Mouse (Mus musculus): ENCODE measurements around the gene Znhit1. TPM values are rescaled to one million over a fixed set of nuclear protein-coding genes. Genes with fewer than 3 reads are reported as not detected.

Znhit1 gene
- polyA plus RNA-seq, 1 experiment from 2014 or later, result 80.6 TPM

DNA sequence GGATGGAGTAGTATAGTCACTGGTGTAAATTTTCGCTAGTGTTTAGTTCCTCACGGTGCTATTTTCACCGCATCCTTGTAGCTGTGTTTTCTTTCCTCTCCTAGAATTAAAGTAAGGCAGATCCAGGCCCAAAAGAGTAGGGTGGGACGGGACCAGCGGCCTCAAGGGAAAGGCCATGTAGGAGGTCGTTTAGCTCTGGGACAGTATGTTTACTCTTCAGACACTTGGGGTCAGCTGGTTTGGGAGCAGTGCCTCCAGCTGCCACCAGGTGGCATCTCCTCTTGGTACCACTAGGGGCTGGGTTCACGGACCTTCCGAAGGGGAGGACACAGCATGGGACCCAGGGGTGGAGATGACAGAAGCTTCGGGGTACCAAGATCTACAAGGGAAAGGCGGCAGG, 25.3 kb downstream of the Znhit1 start:
- WGBS, result 1% methylated on average over 10 of the region's 10 CpGs
- Histone ChIP-seq H3K4me3 (ENCODE audit: low read length) (peak overlapping the region; percentile 82), H3K4me2 (replicated peaks; ENCODE audit: low read depth, low read length) (peak overlapping the region; percentile 77), H3K27ac (ENCODE audit: low read depth, low read length) (peak overlapping the region; percentile 87), H3K27me3 (ENCODE audit: control insufficient read depth, insufficient read depth, low read length) (no peaks in the 10 kb centered on the region), H3K9ac (ENCODE audit: low read depth, low read length) (peak overlapping the region; percentile 78), H3K9me3 (ENCODE audit: control insufficient read depth, low read length) (no peaks in the 10 kb centered on the region), H3K4me1 (ENCODE audit: control insufficient read depth, insufficient read depth, low read length) (peaks cover 43% of the 10 kb centered on the region), H3K36me3 (ENCODE audit: control insufficient read depth, insufficient read depth, low read length) (peaks cover 33% of the 10 kb centered on the region)
- peak; percentile 68 for ATAC-seq (ENCODE audit: low FRiP score, low TSS enrichment)

DNA sequence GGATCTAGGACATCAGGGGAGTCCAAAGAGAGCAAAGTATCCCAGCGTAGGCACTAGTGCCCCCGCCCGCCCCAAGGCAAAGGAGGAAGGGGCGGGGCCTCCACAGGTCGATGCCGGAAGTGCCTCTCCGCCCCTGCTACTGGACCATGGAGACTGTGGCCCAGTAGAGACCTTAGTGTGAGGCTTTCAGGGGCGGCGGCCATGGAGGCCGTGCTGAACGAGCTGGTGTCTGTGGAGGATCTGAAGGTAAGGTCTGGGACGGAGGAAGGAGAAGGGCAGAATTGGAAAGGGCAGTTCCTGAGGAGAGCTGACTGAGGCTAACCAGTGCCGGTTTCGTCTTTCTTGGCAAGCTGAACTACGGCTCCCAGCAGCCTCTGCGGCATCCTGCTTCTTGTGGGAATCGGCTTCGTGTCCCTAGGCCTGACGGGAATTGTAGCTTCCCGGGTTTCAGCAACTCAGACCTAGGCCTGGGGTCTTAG, 25.8 kb downstream of the Znhit1 start:
- Histone ChIP-seq H3K4me3 (ENCODE audit: low read length) (peak overlapping the region; percentile 82), H3K27me3 (ENCODE audit: control insufficient read depth, insufficient read depth, low read length) (no peaks in the 10 kb centered on the region), H3K4me2 (replicated peaks; ENCODE audit: low read depth, low read length) (peak overlapping the region; percentile 77), H3K27ac (ENCODE audit: low read depth, low read length) (peak overlapping the region; percentile 87), H3K9ac (ENCODE audit: low read depth, low read length) (peak overlapping the region; percentile 78), H3K36me3 (ENCODE audit: control insufficient read depth, insufficient read depth, low read length) (peaks cover 33% of the 10 kb centered on the region), H3K9me3 (ENCODE audit: control insufficient read depth, low read length) (no peaks in the 10 kb centered on the region), H3K4me1 (ENCODE audit: control insufficient read depth, insufficient read depth, low read length) (peaks cover 38% of the 10 kb centered on the region)
- peak; percentile 86 for ATAC-seq (ENCODE audit: low FRiP score, low TSS enrichment)
- 0% methylated on average over 20 of the region's 20 CpGs for WGBS

DNA sequence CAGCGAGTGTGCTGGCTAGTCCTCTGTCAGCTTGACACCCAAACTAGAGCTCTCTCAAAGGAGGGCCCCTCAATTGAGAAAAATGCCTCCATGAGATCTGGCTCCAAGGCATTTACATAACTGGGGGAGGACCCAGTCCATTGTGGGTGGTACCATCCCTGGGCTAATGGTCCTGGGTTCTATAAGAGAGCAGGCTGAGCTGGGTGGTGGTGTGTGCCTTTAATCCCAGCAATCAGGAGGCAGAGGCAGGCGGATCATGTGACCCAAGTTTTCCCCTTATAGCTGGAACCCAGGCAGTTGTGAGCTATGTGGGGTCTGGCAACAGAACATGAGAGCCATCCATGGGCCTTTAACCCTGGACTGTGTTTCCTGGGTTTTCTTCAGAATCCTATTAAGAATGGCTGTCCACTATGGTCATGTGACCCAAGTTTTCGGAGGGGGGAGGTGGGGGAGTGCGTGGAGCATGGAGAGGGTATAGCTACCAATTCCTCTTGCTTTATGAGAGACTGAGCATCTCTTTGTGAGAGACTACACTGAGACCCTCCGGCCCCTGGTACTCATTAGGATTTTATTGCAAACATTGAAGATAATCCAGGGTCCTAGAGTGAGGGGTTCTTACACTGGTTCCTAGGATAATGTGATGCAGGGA, 26.4 kb downstream of the Znhit1 start:
- Histone ChIP-seq H3K9me3 (ENCODE audit: control insufficient read depth, low read length) (no peaks in the 10 kb centered on the region), H3K4me1 (ENCODE audit: control insufficient read depth, insufficient read depth, low read length) (peaks cover 33% of the 10 kb centered on the region), H3K4me3 (ENCODE audit: low read length) (peak overlapping the region; percentile 82), H3K4me2 (replicated peaks; ENCODE audit: low read depth, low read length) (peak overlapping the region; percentile 77), H3K36me3 (ENCODE audit: control insufficient read depth, insufficient read depth, low read length) (peaks cover 33% of the 10 kb centered on the region), H3K27me3 (ENCODE audit: control insufficient read depth, insufficient read depth, low read length) (no peaks in the 10 kb centered on the region), H3K27ac (ENCODE audit: low read depth, low read length) (peak overlapping the region; percentile 87), H3K9ac (ENCODE audit: low read depth, low read length) (peak overlapping the region; percentile 78)
- ATAC-seq (ENCODE audit: low FRiP score, low TSS enrichment), result no peak; the same call in 1 of the 2 replicates
- WGBS, result 24% methylated on average over 5 of the region's 5 CpGs

DNA sequence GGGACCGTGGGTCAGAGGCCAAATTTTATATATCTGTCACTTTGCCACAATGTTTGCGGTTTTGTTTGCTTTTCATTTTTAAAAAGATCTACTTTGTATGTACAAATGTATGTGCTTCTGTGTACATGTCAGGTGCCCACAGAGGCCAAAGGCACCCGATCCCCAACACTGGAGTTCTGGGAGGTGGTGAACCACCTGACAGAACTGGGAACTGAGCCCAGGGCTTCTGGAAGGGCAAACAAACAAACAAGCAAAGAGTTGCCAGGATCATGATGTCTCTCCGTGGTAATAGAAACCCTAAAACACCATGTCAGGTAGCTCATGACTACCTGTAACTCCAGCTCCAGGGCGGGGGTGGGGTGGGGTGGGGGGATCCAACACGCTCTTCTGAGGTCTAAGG, 27.8 kb downstream of the Znhit1 start:
- Histone ChIP-seq H3K4me1 (ENCODE audit: control insufficient read depth, insufficient read depth, low read length) (peaks cover 20% of the 10 kb centered on the region), H3K4me3 (ENCODE audit: low read length) (no peak overlapping the region), H3K27me3 (ENCODE audit: control insufficient read depth, insufficient read depth, low read length) (no peaks in the 10 kb centered on the region), H3K36me3 (ENCODE audit: control insufficient read depth, insufficient read depth, low read length) (peaks cover 21% of the 10 kb centered on the region), H3K4me2 (replicated peaks; ENCODE audit: low read depth, low read length) (no peak overlapping the region), H3K9me3 (ENCODE audit: control insufficient read depth, low read length) (no peaks in the 10 kb centered on the region), H3K9ac (ENCODE audit: low read depth, low read length) (no peak overlapping the region), H3K27ac (ENCODE audit: low read depth, low read length) (no peak overlapping the region)
- 94% methylated on average over 6 of the region's 6 CpGs for WGBS
- ATAC-seq (ENCODE audit: low FRiP score, low TSS enrichment), result no peak

DNA sequence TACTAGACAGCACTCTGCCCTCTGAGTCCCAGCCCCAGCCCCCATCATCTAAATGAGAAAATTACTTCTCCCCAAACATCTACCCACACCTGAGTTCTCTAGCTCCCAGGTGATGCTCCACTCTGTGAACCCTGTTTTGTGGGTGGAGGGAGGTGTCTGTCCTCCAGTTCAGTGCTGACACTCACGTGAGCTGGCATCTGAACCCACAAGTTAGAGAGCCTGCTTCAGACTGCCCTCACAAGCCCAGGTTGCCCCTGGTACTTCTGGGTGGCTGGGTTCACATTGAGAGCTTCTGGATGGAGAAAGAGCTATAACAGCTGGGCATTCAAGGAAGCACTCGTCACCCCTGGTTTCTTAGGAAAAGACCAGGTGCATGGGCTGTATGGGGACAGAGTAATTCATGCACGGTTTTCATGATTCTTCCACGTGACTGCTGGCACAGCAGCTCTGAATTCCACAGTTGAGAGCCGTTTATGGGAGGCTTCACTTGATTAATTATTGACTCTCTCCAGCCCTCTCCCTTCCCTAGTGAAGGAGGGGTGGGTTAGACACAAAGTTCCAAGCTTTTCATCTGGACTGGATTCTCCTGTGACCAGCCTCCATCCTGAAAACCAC, 28.7 kb downstream of the Znhit1 start:
- H3K4me2 ChIP-seq (replicated peaks; ENCODE audit: low read depth, low read length), result no peak overlapping the region
- no peaks in the 10 kb centered on the region for H3K9me3 ChIP-seq (ENCODE audit: control insufficient read depth, low read length)
- 47% methylated on average over 5 of the region's 5 CpGs for WGBS
- H3K4me1 ChIP-seq (ENCODE audit: control insufficient read depth, insufficient read depth, low read length), result peaks cover 23% of the 10 kb centered on the region
- no peak for ATAC-seq (ENCODE audit: low FRiP score, low TSS enrichment)
- no peak overlapping the region; the same call in 1 of the 2 replicates for H3K4me3 ChIP-seq (ENCODE audit: low read length)
- peaks cover 11% of the 10 kb centered on the region for H3K36me3 ChIP-seq (ENCODE audit: control insufficient read depth, insufficient read depth, low read length)
- peak overlapping the region; percentile 82 for H3K27ac ChIP-seq (ENCODE audit: low read depth, low read length)
- H3K27me3 ChIP-seq (ENCODE audit: control insufficient read depth, insufficient read depth, low read length), result no peaks in the 10 kb centered on the region
- H3K9ac ChIP-seq (ENCODE audit: low read depth, low read length), result no peak overlapping the region; the same call in 1 of the 2 replicates

DNA sequence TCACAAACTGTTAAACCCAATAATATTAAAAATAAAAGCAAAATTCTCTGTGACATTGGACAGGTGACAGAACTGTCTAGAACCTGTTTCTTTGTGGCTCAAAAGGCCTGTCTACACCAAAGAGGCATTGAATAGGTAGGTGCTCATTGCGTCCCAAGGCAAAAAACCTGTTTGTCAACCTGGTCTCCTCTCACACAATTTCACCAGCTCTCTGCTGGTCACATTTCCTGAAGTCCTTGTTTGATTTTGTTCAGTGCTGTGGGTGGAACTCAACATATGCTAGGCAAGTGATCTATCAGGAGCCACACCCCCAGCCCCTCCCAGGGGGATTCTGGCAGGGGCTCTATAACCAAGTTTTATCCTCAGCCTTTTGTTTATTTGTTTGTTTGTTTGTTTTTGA, 30.6 kb downstream of the Znhit1 start:
- no peak overlapping the region for H3K4me2 ChIP-seq (replicated peaks; ENCODE audit: low read depth, low read length)
- H3K9me3 ChIP-seq (ENCODE audit: control insufficient read depth, low read length), result no peaks in the 10 kb centered on the region
- H3K36me3 ChIP-seq (ENCODE audit: control insufficient read depth, insufficient read depth, low read length), result no peaks in the 10 kb centered on the region
- whole genome bisulfite sequencing, result 88% methylated on average over 1 of the region's 1 CpGs
- H3K4me3 ChIP-seq (ENCODE audit: low read length), result no peak overlapping the region
- H3K9ac ChIP-seq (ENCODE audit: low read depth, low read length), result no peak overlapping the region
- H3K27me3 ChIP-seq (ENCODE audit: control insufficient read depth, insufficient read depth, low read length), result no peaks in the 10 kb centered on the region
- H3K4me1 ChIP-seq (ENCODE audit: control insufficient read depth, insufficient read depth, low read length), result peaks cover 21% of the 10 kb centered on the region
- ATAC-seq (ENCODE audit: low FRiP score, low TSS enrichment), result no peak
- no peak overlapping the region for H3K27ac ChIP-seq (ENCODE audit: low read depth, low read length)

DNA sequence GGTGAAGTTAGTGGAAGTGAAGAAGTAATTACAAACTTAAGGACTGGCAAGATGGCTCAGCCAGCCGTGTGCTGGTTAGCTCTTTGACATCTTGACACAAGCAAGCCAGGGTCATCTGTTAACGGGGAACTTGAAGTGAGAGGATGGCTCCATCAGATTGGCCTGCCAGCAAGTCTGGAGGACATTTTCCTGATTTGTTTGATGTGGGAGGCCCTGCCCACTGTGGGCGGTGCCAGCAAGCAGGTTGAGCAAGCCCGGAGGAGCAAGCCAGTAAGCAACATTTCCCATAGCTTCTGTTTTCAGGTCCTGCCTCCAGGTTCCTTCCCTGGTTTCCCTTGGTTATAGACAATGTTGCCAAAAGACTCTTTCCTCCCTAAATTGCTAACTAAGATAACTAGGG, 32.2 kb downstream of the Znhit1 start:
- peaks cover 15% of the 10 kb centered on the region; the same call in 1 of the 2 replicates for H3K4me1 ChIP-seq (ENCODE audit: control insufficient read depth, insufficient read depth, low read length)
- 85% methylated on average over 4 of the region's 4 CpGs for WGBS
- no peak overlapping the region for H3K9ac ChIP-seq (ENCODE audit: low read depth, low read length)
- H3K27ac ChIP-seq (ENCODE audit: low read depth, low read length), result no peak overlapping the region
- H3K36me3 ChIP-seq (ENCODE audit: control insufficient read depth, insufficient read depth, low read length), result no peaks in the 10 kb centered on the region
- ATAC-seq (ENCODE audit: low FRiP score, low TSS enrichment), result no peak
- H3K9me3 ChIP-seq (ENCODE audit: control insufficient read depth, low read length), result no peaks in the 10 kb centered on the region
- no peak overlapping the region for H3K4me3 ChIP-seq (ENCODE audit: low read length)
- H3K4me2 ChIP-seq (replicated peaks; ENCODE audit: low read depth, low read length), result no peak overlapping the region
- no peaks in the 10 kb centered on the region for H3K27me3 ChIP-seq (ENCODE audit: control insufficient read depth, insufficient read depth, low read length)

DNA sequence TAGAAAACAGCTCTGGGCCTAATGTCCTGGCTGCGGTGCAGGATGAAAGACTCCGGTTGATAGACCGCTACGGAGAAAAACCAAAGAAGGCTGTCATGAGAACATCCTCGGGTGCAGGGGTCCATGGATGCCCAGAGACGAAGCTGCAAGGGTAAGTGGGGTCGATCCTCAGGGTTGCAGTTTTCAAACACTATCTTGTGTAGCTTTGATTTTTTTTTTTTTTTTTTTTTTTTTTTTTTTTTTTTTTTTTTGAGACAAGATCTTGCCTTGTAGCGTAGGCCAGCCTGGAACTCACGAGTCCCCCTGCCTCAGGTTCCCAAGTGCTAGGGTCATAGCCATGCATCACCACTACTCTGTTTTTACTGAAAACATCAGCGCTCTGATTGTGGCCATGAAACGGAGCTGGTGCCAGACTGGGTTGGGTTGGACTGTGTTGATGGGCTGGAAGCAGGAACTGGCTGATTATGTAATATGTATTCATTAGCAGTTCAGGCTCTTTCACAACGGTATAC, 34.3 kb downstream of the Znhit1 start:
- Histone ChIP-seq H3K4me2 (replicated peaks; ENCODE audit: low read depth, low read length) (peak overlapping the region; percentile 76), H3K36me3 (ENCODE audit: control insufficient read depth, insufficient read depth, low read length) (no peaks in the 10 kb centered on the region), H3K4me3 (ENCODE audit: low read length) (peak overlapping the region; percentile 67), H3K27ac (ENCODE audit: low read depth, low read length) (no peak overlapping the region), H3K27me3 (ENCODE audit: control insufficient read depth, insufficient read depth, low read length) (no peaks in the 10 kb centered on the region), H3K4me1 (ENCODE audit: control insufficient read depth, insufficient read depth, low read length) (peaks cover 9% of the 10 kb centered on the region; the same call in 1 of the 2 replicates), H3K9ac (ENCODE audit: low read depth, low read length) (peak overlapping the region; percentile 87), H3K9me3 (ENCODE audit: control insufficient read depth, low read length) (no peaks in the 10 kb centered on the region)
- 3% methylated on average over 12 of the region's 12 CpGs for WGBS
- no peak for ATAC-seq (ENCODE audit: low FRiP score, low TSS enrichment)

DNA sequence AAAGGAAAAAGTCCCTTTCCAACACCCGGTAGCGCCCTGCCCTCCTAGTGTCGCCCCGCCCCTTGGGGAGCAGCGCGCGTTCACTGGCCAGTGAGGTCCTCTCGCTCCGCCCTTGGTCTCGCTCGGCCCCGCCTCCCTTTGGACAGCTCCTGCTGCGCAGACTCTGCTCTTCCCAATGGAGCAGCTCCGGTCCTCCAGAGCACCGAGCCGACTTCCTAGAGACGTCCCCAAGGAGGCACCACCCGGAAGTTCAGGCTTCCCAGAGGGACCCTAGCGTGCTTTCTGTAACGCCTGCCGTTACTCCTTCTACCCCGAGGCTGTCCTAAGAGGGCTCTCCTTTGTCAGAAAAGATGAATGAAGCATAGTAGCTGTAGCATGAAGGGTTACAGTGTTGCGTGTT, 34.8 kb downstream of the Znhit1 start, which contains the start of gene Fis1:
Gene Fis1 (plus strand): TSS at position 261 of the 400 bp plus-strand sequence.
- Histone ChIP-seq H3K4me1 (ENCODE audit: control insufficient read depth, insufficient read depth, low read length) (peaks cover 8% of the 10 kb centered on the region; the same call in 1 of the 2 replicates), H3K27ac (ENCODE audit: low read depth, low read length) (no peak within 1 kb of the TSS), H3K27me3 (ENCODE audit: control insufficient read depth, insufficient read depth, low read length) (no peaks in the 10 kb centered on the region), H3K4me3 (ENCODE audit: low read length) (peak within 1 kb of the TSS; percentile 67), H3K9ac (ENCODE audit: low read depth, low read length) (peak within 1 kb of the TSS; percentile 87), H3K36me3 (ENCODE audit: control insufficient read depth, insufficient read depth, low read length) (no peaks in the 10 kb centered on the region), H3K9me3 (ENCODE audit: control insufficient read depth, low read length) (no peaks in the 10 kb centered on the region), H3K4me2 (replicated peaks; ENCODE audit: low read depth, low read length) (peak within 1 kb of the TSS; percentile 76)
- ATAC-seq (ENCODE audit: low FRiP score, low TSS enrichment), result peak; percentile 100
- under 1% methylated on average over 23 of the region's 23 CpGs for WGBS
